Mouse (Mus musculus) hindbrain, embryonic 16.5 days (tissue): ENCODE measurements around the gene Maea. TPM values are rescaled to one million over a fixed set of nuclear protein-coding genes. Genes with fewer than 3 reads are reported as not detected.

Source experiments
- ATAC-seq: fragments of 200-750 bp; cut with Nextera tagmentation; 2 replicates; pipeline ENCODE4 v1.8.0; 2017; ENCODE audit warnings: moderate TSS enrichment, moderate library complexity
- H3K27ac ChIP-seq: fragments of 300-500 bp; sonication (generic); 2 replicates; pipeline ENCODE4 v1.5.1; 2014; ENCODE audit warnings: low read depth, mild to moderate bottlenecking, control low read depth, low read length, moderate library complexity
- H3K27me3 ChIP-seq: fragments of 300-500 bp; sonication (generic); replicated peaks from 2 replicates; pipeline ENCODE4 v1.6.1; 2014; ENCODE audit warnings: low read length; ENCODE audit not compliant: control insufficient read depth, insufficient read depth
- H3K36me3 ChIP-seq: fragments of 300-500 bp; sonication (generic); 2 replicates; pipeline ENCODE4 v1.6.1; 2014; ENCODE audit warnings: mild to moderate bottlenecking, low read length, moderate library complexity, mixed read lengths; ENCODE audit not compliant: control insufficient read depth, insufficient read depth
- H3K4me1 ChIP-seq: fragments of 300-500 bp; sonication (generic); 2 replicates; pipeline ENCODE4 v1.6.1; 2014; ENCODE audit warnings: low read depth, low read length; ENCODE audit not compliant: control insufficient read depth, insufficient read depth
- H3K4me2 ChIP-seq: fragments of 300-500 bp; sonication (generic); 2 replicates; pipeline ENCODE4 v1.6.1; 2014; ENCODE audit warnings: mild to moderate bottlenecking, low read length, control low read depth, moderate library complexity
- H3K4me3 ChIP-seq: fragments of 300-500 bp; sonication (generic); 2 replicates; pipeline ENCODE4 v1.5.1; 2014; ENCODE audit warnings: mild to moderate bottlenecking, low read length, control low read depth, moderate library complexity
- H3K9ac ChIP-seq: fragments of 300-500 bp; sonication (generic); 2 replicates; pipeline ENCODE4 v1.6.1; 2014; ENCODE audit warnings: low read depth, mild to moderate bottlenecking, control low read depth, low read length, moderate library complexity
- H3K9me3 ChIP-seq: fragments of 300-500 bp; sonication (generic); 2 replicates; pipeline ENCODE4 v1.6.1; 2014; ENCODE audit warnings: mild to moderate bottlenecking, low read length, moderate library complexity; ENCODE audit not compliant: control insufficient read depth
- WGBS: fragments of 180-500 bp; shearing (Covaris S2); extraction: QIAGEN DNeasy Blood & Tissue Kit; methylation state at CpG from one replicate; pipeline ENCODE4 v1.1.7; 2014; 5-methylcytosine and 5-hydroxymethylcytosine counted together
- polyA plus RNA-seq: library from polyadenylated mRNA; unstranded; fragments of >200 nt; fragmentation: Nextera tagmentation; extraction: Ambion mirVana; gene quantifications from 2 replicates; pipeline ENCODE4 v1.2.1, GENCODE M21; 2015

The Maea gene
- polyA plus RNA-seq, 1 experiment from 2014 or later = 142 TPM

- Histone ChIP-seq H3K9me3 (no peaks in the 10 kb centered on the region), H3K27me3 (no peaks in the 10 kb centered on the region), H3K4me1 (peaks cover 2% of the 10 kb centered on the region; the same call in 1 of the 2 replicates), H3K4me2 (no peak overlapping the region), H3K4me3 (no peak overlapping the region), H3K27ac (no peak overlapping the region), H3K9ac (no peak overlapping the region), H3K36me3 (no peaks in the 10 kb centered on the region)
- WGBS = 85% methylated on average over 3 of the region's 3 CpGs
- ATAC-seq = no peak
Observed at GRCm38 (mm10) chr5:33351556-33352272, 16.4 kb downstream of the Maea start.

GRCm38 (mm10) chr5:33352273-33352645 is 16.9 kb downstream of the Maea start:
- H3K4me3 ChIP-seq = no peak overlapping the region
- H3K4me1 ChIP-seq = peaks cover 2% of the 10 kb centered on the region; the same call in 1 of the 2 replicates
- H3K36me3 ChIP-seq = no peaks in the 10 kb centered on the region
- no peak for ATAC-seq
- no peak overlapping the region for H3K4me2 ChIP-seq
- WGBS = 82% methylated on average over 8 of the region's 8 CpGs
- H3K27me3 ChIP-seq = no peaks in the 10 kb centered on the region
- H3K9ac ChIP-seq = no peak overlapping the region
- H3K27ac ChIP-seq = no peak overlapping the region
- H3K9me3 ChIP-seq = no peaks in the 10 kb centered on the region

GRCm38 (mm10) chr5:33353011-33353410 is 17.7 kb downstream of the Maea start:
- H3K4me1 ChIP-seq = peaks cover 2% of the 10 kb centered on the region; the same call in 1 of the 2 replicates
- H3K9ac ChIP-seq = no peak overlapping the region
- H3K4me3 ChIP-seq = no peak overlapping the region
- no peaks in the 10 kb centered on the region for H3K27me3 ChIP-seq
- H3K36me3 ChIP-seq = no peaks in the 10 kb centered on the region; the same call in 1 of the 2 replicates
- no peaks in the 10 kb centered on the region for H3K9me3 ChIP-seq
- ATAC-seq = no peak
- 80% methylated on average over 3 of the region's 3 CpGs for WGBS
- no peak overlapping the region for H3K4me2 ChIP-seq
- no peak overlapping the region for H3K27ac ChIP-seq

- no peak for ATAC-seq
- Histone ChIP-seq H3K4me1 (peaks cover 2% of the 10 kb centered on the region; the same call in 1 of the 2 replicates), H3K9me3 (no peaks in the 10 kb centered on the region), H3K4me2 (no peak overlapping the region), H3K4me3 (no peak overlapping the region), H3K27me3 (no peaks in the 10 kb centered on the region), H3K27ac (no peak overlapping the region), H3K9ac (no peak overlapping the region), H3K36me3 (peaks cover 17% of the 10 kb centered on the region)
- WGBS = 93% methylated on average over 1 of the region's 1 CpGs
Observed at GRCm38 (mm10) chr5:33357494-33357893, 22.2 kb downstream of the Maea start.

- H3K36me3 ChIP-seq = peaks cover 20% of the 10 kb centered on the region
- H3K9ac ChIP-seq = no peak overlapping the region
- no peaks in the 10 kb centered on the region for H3K9me3 ChIP-seq
- peaks cover 2% of the 10 kb centered on the region; the same call in 1 of the 2 replicates for H3K4me1 ChIP-seq
- no peak for ATAC-seq
- WGBS = 89% methylated on average over 4 of the region's 4 CpGs
- no peak overlapping the region for H3K27ac ChIP-seq
- no peak overlapping the region for H3K4me3 ChIP-seq
- no peaks in the 10 kb centered on the region for H3K27me3 ChIP-seq
- H3K4me2 ChIP-seq = no peak overlapping the region
Observed at GRCm38 (mm10) chr5:33358467-33358866, 23.2 kb downstream of the Maea start.

GRCm38 (mm10) chr5:33363263-33363662 is 28.0 kb downstream of the Maea start:
- 95% methylated on average over 5 of the region's 5 CpGs for WGBS
- H3K4me3 ChIP-seq = no peak overlapping the region
- no peaks in the 10 kb centered on the region for H3K9me3 ChIP-seq
- H3K27me3 ChIP-seq = no peaks in the 10 kb centered on the region
- H3K4me2 ChIP-seq = no peak overlapping the region
- H3K27ac ChIP-seq = no peak overlapping the region
- H3K4me1 ChIP-seq = no peaks in the 10 kb centered on the region
- peaks cover 45% of the 10 kb centered on the region for H3K36me3 ChIP-seq
- ATAC-seq = no peak
- no peak overlapping the region for H3K9ac ChIP-seq

- 86% methylated on average over 4 of the region's 4 CpGs for WGBS
- no peak for ATAC-seq
- H3K9ac ChIP-seq = no peak overlapping the region
Observed at GRCm38 (mm10) chr5:33368651-33369050, 33.3 kb downstream of the Maea start.

GRCm38 (mm10) chr5:33371137-33371536 is 35.8 kb downstream of the Maea start:
- no peak overlapping the region for H3K27ac ChIP-seq
- 0 out of 2 replicates have a peak, but pooled peaks have one; percentile 50 for ATAC-seq
- no peaks in the 10 kb centered on the region for H3K27me3 ChIP-seq
- H3K4me2 ChIP-seq = no peak overlapping the region
- H3K9ac ChIP-seq = no peak overlapping the region
- H3K36me3 ChIP-seq = peaks cover 56% of the 10 kb centered on the region
- no peaks in the 10 kb centered on the region for H3K9me3 ChIP-seq
- H3K4me1 ChIP-seq = no peaks in the 10 kb centered on the region
- H3K4me3 ChIP-seq = no peak overlapping the region

More at GRCm38 (mm10) chr5:33368651-33369050, 33.3 kb downstream of the Maea start:
- H3K27ac ChIP-seq = no peak overlapping the region
- no peaks in the 10 kb centered on the region for H3K9me3 ChIP-seq
- H3K36me3 ChIP-seq = peaks cover 64% of the 10 kb centered on the region
- H3K27me3 ChIP-seq = no peaks in the 10 kb centered on the region
- H3K4me3 ChIP-seq = no peak overlapping the region
- H3K4me1 ChIP-seq = no peaks in the 10 kb centered on the region
- no peak overlapping the region for H3K4me2 ChIP-seq

GRCm38 (mm10) chr5:33371668-33372067 is 36.4 kb downstream of the Maea start:
- H3K4me1 ChIP-seq = no peaks in the 10 kb centered on the region
- no peak for ATAC-seq
- no peak overlapping the region for H3K4me2 ChIP-seq
- no peaks in the 10 kb centered on the region for H3K27me3 ChIP-seq
- H3K9ac ChIP-seq = peak overlapping the region; percentile 17; the same call in 1 of the 2 replicates
- H3K27ac ChIP-seq = no peak overlapping the region
- H3K4me3 ChIP-seq = no peak overlapping the region
- H3K36me3 ChIP-seq = peaks cover 55% of the 10 kb centered on the region
- no peaks in the 10 kb centered on the region for H3K9me3 ChIP-seq
- WGBS = 87% methylated on average over 4 of the region's 4 CpGs
